Mouse (Mus musculus) forebrain, embryonic 12.5 days (tissue): ENCODE measurements around the gene Cebpa. TPM values are rescaled to one million over a fixed set of nuclear protein-coding genes. Genes with fewer than 3 reads are reported as not detected.

Experiments
- ATAC-seq: fragments of 200-750 bp; cut with Nextera tagmentation; 2 replicates; pipeline ENCODE4 v1.8.0; 2017; ENCODE audit warnings: moderate TSS enrichment; ENCODE audit not compliant: low FRiP score
- H3K27ac ChIP-seq: fragments of 300-500 bp; sonication (generic); 2 replicates; pipeline ENCODE4 v1.5.1; 2016; ENCODE audit warnings: mild to moderate bottlenecking
- H3K27me3 ChIP-seq: fragments of 300-500 bp; sonication (generic); 2 replicates; pipeline ENCODE4 v1.6.1; 2016; ENCODE audit warnings: mild to moderate bottlenecking
- H3K36me3 ChIP-seq: fragments of 300-500 bp; sonication (generic); replicated peaks from 2 replicates; pipeline ENCODE4 v1.6.1; 2016; ENCODE audit warnings: mild to moderate bottlenecking
- H3K4me1 ChIP-seq: fragments of 300-500 bp; sonication (generic); 2 replicates; pipeline ENCODE4 v1.6.1; 2016
- H3K4me2 ChIP-seq: fragments of 300-500 bp; sonication (generic); 2 replicates; pipeline ENCODE4 v1.6.1; 2016; ENCODE audit warnings: mild to moderate bottlenecking, moderate library complexity
- H3K4me3 ChIP-seq: fragments of 300-500 bp; sonication (generic); replicated peaks from 2 replicates; pipeline ENCODE4 v1.5.1; 2016; ENCODE audit warnings: mild to moderate bottlenecking
- H3K9ac ChIP-seq: fragments of 300-500 bp; sonication (generic); 2 replicates; pipeline ENCODE4 v1.6.1; 2016; ENCODE audit warnings: mild to moderate bottlenecking
- H3K9me3 ChIP-seq: fragments of 300-500 bp; sonication (generic); 2 replicates; pipeline ENCODE4 v1.6.1; 2016
- WGBS: fragments of 180-500 bp; shearing (Covaris S2); methylation state at CpG from one replicate; pipeline ENCODE4 v1.1.7; 2016; 5-methylcytosine and 5-hydroxymethylcytosine counted together
- polyA plus RNA-seq: library from polyadenylated mRNA; unstranded; fragments of >200 nt; fragmentation: Nextera tagmentation; extraction: Ambion mirVana; gene quantifications from 2 replicates; pipeline ENCODE4 v1.2.1, GENCODE M21; 2016

Gene Cebpa
- polyA plus RNA-seq, 1 experiment from 2014 or later, result 1.1 TPM

DNA sequence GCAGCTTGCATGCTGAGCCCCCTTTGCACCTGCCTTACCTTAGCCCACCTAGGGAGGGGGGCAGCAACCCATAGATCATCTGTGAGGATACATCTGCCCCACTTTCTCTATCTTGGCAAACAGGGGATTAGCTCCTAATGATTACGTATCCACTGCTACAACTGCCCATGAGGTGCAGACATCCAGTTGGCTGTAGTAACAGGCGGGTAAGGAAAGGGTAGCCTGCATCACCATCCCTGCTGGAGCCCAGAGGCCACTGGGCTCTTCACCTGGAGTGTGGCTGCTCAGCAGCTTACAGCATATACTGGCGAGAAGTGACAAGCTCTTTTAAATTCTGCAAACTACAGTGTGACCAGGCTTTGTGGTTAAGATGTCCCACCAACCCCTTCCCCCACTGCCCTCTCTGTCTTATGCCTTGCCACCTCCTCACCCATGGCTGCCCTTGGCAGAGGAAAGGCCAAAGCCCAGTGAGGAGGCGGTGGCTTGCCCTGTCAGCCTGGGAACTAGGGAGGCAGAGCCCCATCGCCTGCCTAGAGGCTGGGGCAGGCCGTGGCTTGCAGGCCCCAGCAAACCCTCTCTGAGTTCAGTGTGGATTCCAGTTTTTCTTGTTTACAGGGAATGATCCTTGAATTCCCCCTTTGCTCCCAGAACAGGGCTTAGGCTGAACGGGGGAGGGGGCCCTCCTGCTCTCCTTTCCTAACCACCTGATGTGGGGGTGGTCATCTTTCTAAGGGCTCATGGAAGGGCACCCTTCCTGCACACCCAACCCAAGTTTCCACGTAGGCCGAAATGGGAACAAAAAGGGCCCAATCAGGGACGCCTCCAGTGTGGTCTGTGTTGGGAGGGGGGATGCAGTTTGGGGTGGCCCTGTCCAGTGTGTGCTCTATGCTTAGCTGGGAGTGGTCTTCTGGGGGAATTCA is 3.6 kb downstream of the Cebpa start:
- WGBS, result 65% methylated on average over 10 of the region's 10 CpGs
- no peak for ATAC-seq
- Histone ChIP-seq H3K4me1 (peaks cover 28% of the 10 kb centered on the region), H3K9me3 (no peaks in the 10 kb centered on the region), H3K27ac (no peak overlapping the region), H3K27me3 (peaks cover 69% of the 10 kb centered on the region), H3K4me3 (no peak overlapping the region), H3K9ac (no peak overlapping the region), H3K4me2 (no peak overlapping the region), H3K36me3 (no peaks in the 10 kb centered on the region)

DNA sequence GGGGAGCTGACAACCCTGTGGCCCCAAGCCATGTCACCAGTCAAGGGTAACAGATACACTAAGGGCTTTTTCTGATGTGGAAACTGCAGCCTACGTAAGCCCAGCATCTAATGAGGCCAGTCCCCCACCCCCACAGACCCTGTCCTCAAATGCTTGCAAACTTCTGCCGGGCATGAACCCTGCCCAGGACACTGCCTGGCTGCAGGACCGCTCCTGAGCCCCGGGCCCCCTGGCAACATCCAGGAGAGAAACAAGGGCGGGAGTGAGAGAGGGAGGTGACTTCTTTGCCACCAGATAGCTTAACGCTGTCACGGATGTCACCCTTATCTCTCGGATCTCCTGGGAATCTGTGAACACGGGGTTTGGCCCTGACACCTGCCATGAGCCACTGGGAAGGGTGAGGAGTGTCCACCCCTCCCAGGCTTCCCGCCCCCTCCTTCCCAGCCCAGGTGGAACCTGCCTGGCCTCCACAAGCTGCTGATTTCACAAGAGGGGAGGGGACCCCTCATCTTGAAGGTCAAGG is 4.4 kb downstream of the Cebpa start:
- ATAC-seq, result no peak
- Histone ChIP-seq H3K9ac (no peak overlapping the region), H3K27me3 (peaks cover 63% of the 10 kb centered on the region), H3K4me2 (no peak overlapping the region), H3K9me3 (no peaks in the 10 kb centered on the region), H3K27ac (no peak overlapping the region), H3K36me3 (no peaks in the 10 kb centered on the region), H3K4me3 (no peak overlapping the region), H3K4me1 (peaks cover 20% of the 10 kb centered on the region)
- WGBS, result 43% methylated on average over 10 of the region's 10 CpGs

DNA sequence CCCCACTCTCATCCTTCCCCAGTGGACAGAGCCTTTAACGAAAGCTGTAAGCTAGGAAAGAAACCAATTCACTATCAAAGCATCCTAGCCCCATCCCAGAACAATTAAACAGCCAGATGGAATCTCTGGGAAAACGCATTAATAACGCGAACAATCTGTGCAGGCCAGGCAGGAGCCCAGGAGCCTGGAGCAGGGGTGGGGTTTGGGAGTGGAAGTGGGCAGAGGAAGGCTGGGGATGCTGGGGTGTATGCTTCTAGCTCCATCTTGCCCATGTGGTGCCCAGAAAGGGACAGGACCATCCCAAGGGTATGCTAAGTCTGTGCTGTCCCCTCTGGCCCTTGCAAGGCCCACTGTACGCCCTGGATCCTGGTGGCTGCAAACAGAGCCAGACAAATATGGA is 5.1 kb downstream of the Cebpa start:
- ATAC-seq, result no peak
- Histone ChIP-seq H3K27ac (no peak overlapping the region), H3K4me3 (no peak overlapping the region), H3K4me1 (peaks cover 16% of the 10 kb centered on the region), H3K4me2 (no peak overlapping the region), H3K27me3 (peaks cover 63% of the 10 kb centered on the region), H3K9ac (no peak overlapping the region), H3K36me3 (no peaks in the 10 kb centered on the region), H3K9me3 (no peaks in the 10 kb centered on the region)
- 59% methylated on average over 5 of the region's 5 CpGs for WGBS

DNA sequence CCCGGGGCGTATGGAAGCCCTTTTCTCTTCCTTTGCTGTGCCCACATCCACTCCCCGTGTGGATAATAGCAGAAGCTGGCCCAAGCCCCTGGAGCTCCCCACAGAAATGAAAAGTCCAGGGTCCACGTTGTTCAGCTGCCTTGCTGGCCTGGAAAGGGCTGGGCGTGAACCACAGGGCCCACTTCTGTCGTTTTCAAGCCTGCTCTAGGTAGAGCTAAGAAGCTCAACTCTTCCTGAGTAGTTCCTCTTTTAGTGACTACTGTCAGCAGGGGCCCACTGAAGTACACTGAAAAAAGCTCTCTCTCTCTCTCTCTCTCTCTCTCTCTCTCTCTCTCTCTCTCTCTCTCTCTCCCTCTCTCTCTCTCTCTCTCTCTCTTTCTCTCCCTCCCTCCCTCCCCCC is 5.7 kb downstream of the Cebpa start:
- Histone ChIP-seq H3K9ac (no peak overlapping the region), H3K27me3 (peaks cover 62% of the 10 kb centered on the region), H3K36me3 (no peaks in the 10 kb centered on the region), H3K4me3 (no peak overlapping the region), H3K4me1 (peaks cover 10% of the 10 kb centered on the region), H3K9me3 (no peaks in the 10 kb centered on the region), H3K27ac (no peak overlapping the region), H3K4me2 (no peak overlapping the region)
- ATAC-seq, result no peak
- 62% methylated on average over 6 of the region's 6 CpGs for WGBS

DNA sequence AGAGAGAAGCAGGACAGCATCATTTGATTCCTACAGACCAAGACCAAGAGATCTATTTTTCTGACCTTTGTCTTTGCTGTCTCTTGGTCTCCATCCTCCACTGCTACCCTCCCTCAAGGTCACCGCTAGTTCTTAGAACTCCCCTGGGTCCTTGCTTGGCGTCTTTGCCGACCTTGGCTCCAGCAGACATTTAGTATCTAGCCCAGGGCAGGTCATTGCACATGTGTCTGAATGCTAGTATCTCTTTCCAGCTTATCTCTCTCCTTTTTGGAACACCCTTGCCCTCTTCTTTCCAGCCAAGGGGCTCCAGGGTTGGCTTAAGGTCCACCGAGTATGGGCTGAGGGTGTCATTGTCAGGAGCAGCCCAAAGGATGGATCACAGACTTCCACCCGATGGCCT is 6.9 kb downstream of the Cebpa start:
- Histone ChIP-seq H3K4me3 (no peak overlapping the region), H3K9ac (no peak overlapping the region), H3K4me1 (no peaks in the 10 kb centered on the region; the same call in 1 of the 2 replicates), H3K4me2 (no peak overlapping the region), H3K36me3 (no peaks in the 10 kb centered on the region), H3K27me3 (peaks cover 52% of the 10 kb centered on the region), H3K27ac (no peak overlapping the region), H3K9me3 (no peaks in the 10 kb centered on the region)
- no peak for ATAC-seq
- WGBS, result 85% methylated on average over 5 of the region's 5 CpGs

DNA sequence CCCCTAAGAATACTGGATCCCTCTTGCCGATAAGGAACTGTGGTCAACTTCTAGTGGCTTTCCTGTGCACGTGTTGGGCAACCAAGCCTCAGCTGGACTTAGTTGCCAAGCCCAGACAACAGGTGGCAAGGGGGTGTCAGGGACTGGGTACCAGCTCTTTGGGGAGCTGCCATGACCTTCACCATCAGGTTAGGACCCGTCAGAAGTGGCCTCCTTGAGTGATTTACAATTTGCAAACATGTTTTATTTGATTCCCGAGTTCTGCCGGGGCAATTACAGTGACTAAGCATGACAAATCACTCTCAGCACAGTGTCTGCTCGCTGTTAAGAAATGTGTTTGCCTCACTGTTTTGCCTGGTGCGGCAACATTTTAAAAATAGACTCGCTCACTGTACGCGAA is 7.9 kb downstream of the Cebpa start:
- no peaks in the 10 kb centered on the region for H3K9me3 ChIP-seq
- no peak overlapping the region for H3K9ac ChIP-seq
- WGBS, result 79% methylated on average over 10 of the region's 10 CpGs
- no peak overlapping the region for H3K4me3 ChIP-seq
- no peaks in the 10 kb centered on the region for H3K36me3 ChIP-seq
- H3K4me1 ChIP-seq, result no peaks in the 10 kb centered on the region; the same call in 1 of the 2 replicates
- no peak for ATAC-seq
- peaks cover 42% of the 10 kb centered on the region for H3K27me3 ChIP-seq
- no peak overlapping the region for H3K4me2 ChIP-seq
- H3K27ac ChIP-seq, result no peak overlapping the region

DNA sequence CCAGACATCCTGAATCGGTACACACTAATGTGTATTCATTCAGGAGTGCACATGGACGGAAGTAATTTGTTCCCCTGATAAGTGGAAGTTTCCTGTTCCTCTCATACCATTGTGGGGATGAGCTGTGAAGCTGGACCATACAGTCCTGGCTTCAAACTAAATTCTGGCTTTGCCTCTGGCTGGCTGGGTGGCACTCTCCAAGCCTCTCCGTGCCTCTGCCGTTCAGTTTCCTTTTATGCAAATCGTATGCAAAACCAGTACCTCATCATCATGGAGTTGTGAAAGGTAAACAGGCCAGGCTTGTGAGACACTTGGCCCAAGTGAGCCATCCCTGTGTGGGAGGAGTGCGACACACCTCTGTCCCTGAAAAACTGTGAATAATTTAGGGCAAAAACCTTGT is 8.6 kb downstream of the Cebpa start:
- Histone ChIP-seq H3K36me3 (no peaks in the 10 kb centered on the region), H3K9me3 (no peaks in the 10 kb centered on the region), H3K4me2 (no peak overlapping the region), H3K9ac (no peak overlapping the region), H3K27me3 (peaks cover 35% of the 10 kb centered on the region), H3K4me3 (no peak overlapping the region), H3K4me1 (no peaks in the 10 kb centered on the region; the same call in 1 of the 2 replicates), H3K27ac (no peak overlapping the region)
- ATAC-seq, result no peak
- 46% methylated on average over 6 of the region's 6 CpGs for WGBS

DNA sequence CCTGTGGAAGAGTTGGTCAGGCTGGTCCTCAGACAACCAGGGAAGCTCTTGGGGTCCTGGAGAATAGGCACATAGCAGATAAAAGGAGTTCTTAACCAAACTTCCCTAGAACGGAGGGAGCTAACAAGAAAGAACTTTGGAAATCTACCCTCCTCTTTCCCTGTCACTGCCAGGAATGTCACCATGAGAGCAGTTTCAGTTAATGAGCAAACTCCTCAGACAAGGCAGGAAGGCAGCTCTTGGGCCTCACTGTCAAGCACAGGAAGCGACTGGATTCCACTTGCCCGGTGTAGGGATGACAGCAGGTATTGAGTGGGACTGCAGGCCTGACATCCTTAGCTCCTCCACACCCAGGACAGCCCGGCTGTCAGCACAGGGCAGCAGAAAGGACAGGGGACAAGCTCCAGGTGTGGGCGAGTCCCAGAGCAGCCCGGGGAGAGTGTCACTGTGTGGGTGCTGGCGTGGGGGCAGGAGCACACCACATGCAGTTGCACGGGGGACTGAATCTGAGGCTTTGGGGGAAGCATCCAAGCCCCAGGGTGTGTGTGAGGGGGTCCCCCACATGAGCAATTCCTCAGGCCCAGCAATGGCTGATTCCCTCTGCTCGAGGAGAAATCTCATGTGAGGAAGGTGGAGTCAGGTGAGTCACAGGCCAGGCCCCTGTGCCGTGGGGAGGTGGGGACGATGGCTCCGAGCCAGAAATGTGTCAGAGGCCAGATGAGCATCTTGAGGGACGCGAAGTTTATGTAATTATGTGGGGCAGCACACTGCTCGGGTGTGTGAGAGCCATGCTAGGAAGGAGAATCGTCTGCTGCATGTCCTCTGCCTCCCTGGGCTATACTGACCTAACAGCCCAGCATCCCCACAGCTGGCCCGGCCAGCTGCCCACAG is 9.8 kb downstream of the Cebpa start:
- Histone ChIP-seq H3K27ac (no peak overlapping the region), H3K4me2 (no peak overlapping the region), H3K9ac (no peak overlapping the region), H3K4me3 (no peak overlapping the region), H3K9me3 (no peaks in the 10 kb centered on the region), H3K4me1 (no peaks in the 10 kb centered on the region; the same call in 1 of the 2 replicates), H3K36me3 (no peaks in the 10 kb centered on the region), H3K27me3 (peaks cover 24% of the 10 kb centered on the region)
- no peak for ATAC-seq
- WGBS, result 73% methylated on average over 17 of the region's 17 CpGs

DNA sequence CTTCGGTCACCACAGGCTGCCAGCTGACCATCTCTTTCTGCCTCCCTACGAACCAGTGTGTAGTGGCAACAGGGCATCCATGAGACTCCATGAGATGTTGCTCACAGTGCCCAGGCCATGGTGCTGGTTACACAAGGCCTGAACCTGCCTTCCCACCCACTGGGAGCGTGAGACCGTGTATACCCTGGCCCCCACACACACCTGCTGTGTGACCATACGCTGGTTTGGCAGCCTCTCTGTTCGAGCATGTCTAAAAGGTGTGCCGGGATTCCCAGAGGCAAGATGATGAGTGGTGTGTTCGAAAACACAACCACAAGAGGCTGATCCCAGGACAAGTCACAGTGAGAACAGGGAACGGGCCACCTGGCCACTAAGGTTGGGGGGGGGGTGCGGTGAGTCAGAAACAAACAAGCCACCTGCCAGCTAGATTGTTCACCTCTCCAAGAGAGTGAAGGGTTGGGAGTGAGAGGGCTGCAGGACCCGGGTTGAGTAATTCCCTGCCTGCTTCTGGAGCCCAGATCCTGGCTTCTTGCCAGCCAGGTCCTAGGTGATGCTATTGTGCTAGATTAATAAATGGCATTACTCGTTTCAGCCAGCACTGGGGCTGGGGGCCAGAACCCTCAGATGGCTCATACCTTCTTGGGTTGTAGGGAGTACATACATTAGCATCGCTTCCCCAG is 11.1 kb downstream of the Cebpa start:
- no peak overlapping the region for H3K4me2 ChIP-seq

DNA sequence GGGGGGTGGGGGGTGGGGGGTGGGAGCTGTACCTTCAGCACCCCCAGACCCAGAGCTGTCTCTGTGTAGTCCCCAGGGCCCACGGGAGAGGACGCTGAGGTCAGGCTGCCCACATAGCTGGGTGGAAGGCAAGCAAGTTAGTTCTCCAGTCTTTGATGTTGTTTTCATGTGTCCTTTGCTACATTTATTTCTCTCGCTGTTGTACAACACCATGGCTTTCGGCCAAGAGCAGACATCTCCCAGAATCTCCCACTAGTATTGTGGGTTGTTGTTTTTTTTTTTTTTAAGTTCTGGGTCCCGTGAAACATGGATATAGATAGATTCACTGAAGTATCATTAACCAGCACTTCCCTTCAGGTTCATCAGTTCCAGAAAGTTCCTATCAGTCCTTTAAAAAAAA is 11.8 kb downstream of the Cebpa start:
- H3K9me3 ChIP-seq, result no peaks in the 10 kb centered on the region
- no peaks in the 10 kb centered on the region for H3K4me1 ChIP-seq
- H3K27me3 ChIP-seq, result peaks cover 24% of the 10 kb centered on the region
- no peak overlapping the region for H3K27ac ChIP-seq
- no peaks in the 10 kb centered on the region for H3K36me3 ChIP-seq
- H3K9ac ChIP-seq, result no peak overlapping the region
- 94% methylated on average over 5 of the region's 5 CpGs for WGBS
- H3K4me3 ChIP-seq, result no peak overlapping the region
- ATAC-seq, result no peak
- no peak overlapping the region for H3K4me2 ChIP-seq

More for the DNA sequence above, 11.1 kb downstream of the Cebpa start:
- Histone ChIP-seq H3K9me3 (no peaks in the 10 kb centered on the region), H3K9ac (no peak overlapping the region), H3K4me3 (no peak overlapping the region), H3K4me1 (no peaks in the 10 kb centered on the region), H3K27me3 (peaks cover 24% of the 10 kb centered on the region), H3K27ac (no peak overlapping the region), H3K36me3 (no peaks in the 10 kb centered on the region)
- no peak for ATAC-seq
- 85% methylated on average over 13 of the region's 13 CpGs for WGBS

DNA sequence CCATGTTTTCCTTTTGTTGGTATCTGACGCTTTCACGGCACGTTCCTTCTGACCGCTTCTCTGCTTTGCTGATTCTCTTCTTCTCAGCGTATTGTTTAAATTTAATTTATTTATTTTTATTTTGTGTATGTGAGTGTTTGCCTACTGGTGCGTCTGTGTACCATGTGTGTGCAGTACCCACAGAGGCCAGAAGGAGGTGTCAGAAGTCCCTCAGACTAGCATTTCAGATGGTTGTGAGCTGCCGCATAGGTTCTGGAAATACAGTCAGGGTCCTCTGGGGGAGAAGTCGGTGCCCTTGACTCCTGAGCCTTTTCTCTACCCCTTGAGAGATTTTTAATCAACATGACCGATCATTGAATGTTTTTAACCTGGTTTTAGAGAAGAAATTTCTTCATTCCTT is 12.5 kb downstream of the Cebpa start:
- no peaks in the 10 kb centered on the region for H3K9me3 ChIP-seq
- H3K9ac ChIP-seq, result no peak overlapping the region
- H3K27me3 ChIP-seq, result peaks cover 27% of the 10 kb centered on the region
- H3K4me3 ChIP-seq, result no peak overlapping the region
- no peak overlapping the region for H3K27ac ChIP-seq
- H3K4me2 ChIP-seq, result no peak overlapping the region
- H3K4me1 ChIP-seq, result no peaks in the 10 kb centered on the region
- ATAC-seq, result no peak
- 95% methylated on average over 9 of the region's 9 CpGs for WGBS
- no peaks in the 10 kb centered on the region for H3K36me3 ChIP-seq

DNA sequence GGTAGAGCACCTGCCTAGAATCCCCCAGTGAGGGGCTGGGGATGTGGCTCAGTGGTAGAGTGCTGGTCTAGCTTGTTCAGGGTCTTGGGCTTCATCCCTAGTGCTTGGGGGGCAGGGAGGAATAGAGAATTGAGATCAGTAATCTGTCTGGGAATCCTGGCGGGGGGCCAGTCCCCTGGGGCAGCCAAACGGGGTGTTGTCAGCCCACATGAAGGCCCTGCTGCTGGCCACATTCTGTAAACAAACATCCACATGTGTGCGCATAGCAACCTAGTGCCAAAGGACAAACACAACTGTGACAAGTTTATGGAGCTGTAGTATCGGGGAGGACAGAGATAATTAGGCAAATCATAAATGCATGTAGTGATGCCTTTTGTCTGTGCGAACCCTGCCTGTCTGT is 15.5 kb downstream of the Cebpa start:
- WGBS, result 47% methylated on average over 5 of the region's 5 CpGs
- H3K4me1 ChIP-seq, result no peaks in the 10 kb centered on the region
- 0 out of 2 replicates have a peak, but pooled peaks cover 11% of the 10 kb centered on the region for H3K27me3 ChIP-seq
- H3K9ac ChIP-seq, result no peak overlapping the region
- no peaks in the 10 kb centered on the region for H3K9me3 ChIP-seq
- H3K4me2 ChIP-seq, result no peak overlapping the region
- no peaks in the 10 kb centered on the region for H3K36me3 ChIP-seq
- no peak for ATAC-seq
- H3K27ac ChIP-seq, result no peak overlapping the region
- H3K4me3 ChIP-seq, result no peak overlapping the region
